Mouse (Mus musculus): ENCODE measurements around the gene Tfpi2.

The Tfpi2 gene

GRCm38 (mm10) chr6:3916015-3916414 is 72.7 kb downstream of the Tfpi2 start:
- in situ Hi-C loops (cut with MboI, MseI), result no loop called here
